Mouse (Mus musculus) layer of hippocampus, adult 2 months (tissue): Measurements from ENCODE around the gene Atp6v0c. TPM values are rescaled to one million over a fixed set of nuclear protein-coding genes. Genes with fewer than 3 reads are reported as not detected.

Experiments
- DNase-seq, 2 experiments: peaks; one replicate each; pipeline ENCODE4 v3.0.0; 2022; ENCODE audit warnings: low spot score in 2 of 2
- H3K27ac ChIP-seq: fragments of 200-600 bp; 2 replicates; pipeline ENCODE4 v1.8.1; 2022
- H3K4me3 ChIP-seq: fragments of 200-600 bp; 2 replicates; pipeline ENCODE4 v1.8.1; 2022; ENCODE audit warnings: mild to moderate bottlenecking
- CTCF ChIP-seq: fragments of 200-600 bp; conservative IDR thresholded peaks from 2 replicates; pipeline ENCODE4 v1.8.1; 2022; ENCODE audit warnings: antibody characterized with exemption, mild to moderate bottlenecking, moderate library complexity
- total RNA-seq, 2 experiments: library from RNA; stranded (reverse); gene quantifications; 2 replicates each; pipeline ENCODE4 v1.2.3; 2021

Gene Atp6v0c
- total RNA-seq, 2 experiments from 2014 or later, result 1,075 to 1,153 TPM

- DNase-seq, result peak; percentile 97 to 98
- Histone ChIP-seq H3K4me3 (peak within 1 kb of the TSS; percentile 90), H3K27ac (peak within 1 kb of the TSS; percentile 94)
- no peak for TF ChIP-seq CTCF
Observed at GRCm38 (mm10) chr17:24163176-24163962, 6.1 kb downstream of the Atp6v0c start, which contains the start of gene Amdhd2. TSS of gene Amdhd2 (minus strand) at chr17:24163766.

DNA sequence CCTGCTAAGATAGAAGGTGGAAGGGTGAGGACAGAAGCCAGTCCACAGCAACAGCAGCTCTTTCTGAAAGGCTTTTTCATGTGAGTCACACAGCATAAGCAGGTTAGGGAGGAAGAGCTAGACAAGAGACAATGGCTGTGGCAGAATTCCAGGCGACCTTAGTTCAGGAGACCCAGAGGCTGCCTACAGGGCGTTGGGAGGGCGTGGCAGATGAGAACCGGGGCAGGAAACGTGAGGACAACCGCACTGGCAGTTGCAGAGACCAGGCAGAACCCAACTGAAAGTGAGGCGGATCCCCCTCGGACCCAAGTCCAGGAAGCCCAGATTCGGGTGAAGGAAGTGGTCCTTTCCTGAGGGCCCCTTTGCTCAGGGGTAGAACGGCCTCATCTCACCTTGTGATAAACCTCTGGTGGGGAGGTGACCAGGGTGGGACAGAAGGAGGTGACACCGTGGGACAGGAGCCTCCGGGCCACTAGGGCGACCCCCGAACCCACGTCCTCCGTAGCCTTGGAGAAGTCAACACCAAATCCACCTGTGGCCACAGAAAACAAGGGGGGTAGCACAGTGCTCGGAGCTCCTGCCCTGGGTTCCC lies 6.8 kb downstream of the Atp6v0c start:
- peak overlapping the region; percentile 90 for H3K4me3 ChIP-seq
- TF ChIP-seq CTCF, result no peak
- no peak for DNase-seq
- H3K27ac ChIP-seq, result peak overlapping the region; percentile 94

DNA sequence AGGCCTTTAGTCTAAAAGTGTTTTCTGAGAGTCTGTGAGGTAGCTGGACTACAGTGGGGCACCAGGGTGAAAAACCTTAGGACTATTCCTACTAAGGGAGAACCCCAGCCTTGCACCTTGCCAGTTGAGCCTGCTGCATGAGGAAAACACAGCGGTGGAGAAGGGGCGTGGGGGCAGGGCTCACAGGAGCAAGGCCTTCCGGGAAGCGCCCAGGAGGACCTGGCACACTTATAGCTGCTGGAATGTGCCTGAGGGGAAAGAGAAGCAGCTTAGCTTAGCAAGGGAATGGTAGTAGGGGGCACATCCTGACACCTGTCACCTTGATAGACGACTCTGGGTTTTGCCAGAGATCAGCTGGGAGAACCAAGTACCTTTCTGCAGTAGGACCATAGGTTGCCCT lies 8.0 kb downstream of the Atp6v0c start:
- TF ChIP-seq CTCF, result no peak
- Histone ChIP-seq H3K4me3 (no peak overlapping the region), H3K27ac (no peak overlapping the region)
- DNase-seq, result no peak

DNA sequence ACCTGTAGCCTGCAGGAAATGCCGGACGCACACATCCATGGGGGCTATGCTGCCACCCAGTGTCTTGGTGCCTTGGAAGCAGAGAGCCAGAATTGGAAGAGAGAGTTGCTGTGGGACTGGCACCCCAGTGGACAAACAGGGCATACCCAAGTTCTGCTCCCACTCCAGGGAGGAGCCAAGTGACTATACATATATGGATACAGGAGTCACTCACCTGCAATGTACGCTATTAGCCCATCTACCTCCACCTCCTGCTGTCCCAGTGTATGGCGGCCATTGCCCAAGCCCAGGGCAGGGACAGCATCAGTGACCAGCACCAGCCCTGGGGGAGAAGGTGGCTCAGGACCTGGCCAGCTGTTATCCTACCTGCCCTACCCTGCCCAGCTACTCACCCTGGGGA lies 12.0 kb downstream of the Atp6v0c start:
- no peak overlapping the region for H3K27ac ChIP-seq
- no peak for DNase-seq
- H3K4me3 ChIP-seq, result no peak overlapping the region
- no peak for TF ChIP-seq CTCF

DNA sequence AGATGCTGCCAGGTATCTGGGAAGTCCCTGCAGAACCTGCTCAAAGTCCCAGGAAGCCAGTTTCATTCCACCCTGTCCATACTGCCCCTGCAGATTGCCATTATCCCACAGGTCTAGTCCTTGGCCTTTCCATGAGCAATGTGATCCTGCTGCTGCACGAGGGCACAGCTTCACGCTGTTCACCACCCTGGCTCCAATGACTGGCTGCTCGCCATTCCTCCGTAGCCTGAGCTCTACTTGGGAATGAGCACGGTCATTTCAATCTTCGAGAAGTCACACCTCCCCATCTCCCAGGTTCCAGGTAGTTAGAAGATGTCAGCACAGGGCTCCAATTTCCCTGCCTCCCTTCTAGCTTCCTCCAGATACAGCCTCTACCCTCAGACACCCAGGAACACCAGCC lies 12.4 kb downstream of the Atp6v0c start:
- DNase-seq, result no peak
- H3K4me3 ChIP-seq, result no peak overlapping the region
- no peak overlapping the region for H3K27ac ChIP-seq
- no peak for TF ChIP-seq CTCF

DNA sequence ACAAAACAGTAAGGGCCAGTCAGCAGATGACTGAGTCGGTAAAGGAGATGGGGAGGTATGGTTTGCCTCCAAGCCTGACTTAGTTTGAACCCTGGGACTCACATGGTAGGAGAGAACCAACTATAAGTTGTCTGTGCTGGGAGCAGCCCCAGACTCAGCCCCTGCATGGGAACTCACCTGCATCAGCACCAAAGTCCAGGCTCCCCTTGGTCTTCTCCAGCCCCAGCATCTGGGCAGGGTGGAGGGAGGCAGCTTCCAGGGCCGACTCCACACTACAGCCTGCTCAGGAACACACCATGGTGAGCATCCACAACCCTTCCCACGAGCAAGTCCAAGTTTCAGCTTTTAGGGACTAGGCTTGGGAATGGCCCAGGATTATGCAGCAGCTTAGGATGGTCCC lies 13.1 kb downstream of the Atp6v0c start:
- TF ChIP-seq CTCF, result no peak
- no peak overlapping the region for H3K4me3 ChIP-seq
- H3K27ac ChIP-seq, result no peak overlapping the region
- DNase-seq, result no peak

DNA sequence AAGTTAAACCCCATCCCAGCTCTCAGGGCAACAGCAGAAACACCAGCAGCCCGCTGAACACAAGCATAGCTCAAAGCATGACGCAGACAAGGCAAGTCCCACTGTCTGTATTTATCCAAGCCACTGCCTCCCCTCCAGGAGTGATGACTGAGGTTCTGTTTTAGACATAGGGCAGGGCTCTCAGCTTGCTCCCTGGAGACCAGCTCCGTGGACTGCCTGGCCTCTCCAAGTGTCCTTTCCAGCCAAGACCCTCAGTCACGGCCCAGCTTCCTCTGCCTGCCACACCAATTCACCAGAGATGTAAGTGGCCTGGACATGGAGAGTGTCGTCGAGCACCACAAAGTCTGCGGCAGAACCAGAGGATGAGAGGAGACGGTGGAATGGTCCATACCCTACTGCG lies 13.8 kb downstream of the Atp6v0c start:
- H3K4me3 ChIP-seq, result no peak overlapping the region
- no peak overlapping the region for H3K27ac ChIP-seq
- DNase-seq, result no peak
- no peak for TF ChIP-seq CTCF

- no peak overlapping the region for H3K27ac ChIP-seq
- no peak for DNase-seq
- no peak for TF ChIP-seq CTCF
- no peak overlapping the region for H3K4me3 ChIP-seq
Observed at GRCm38 (mm10) chr17:24154463-24154862, 15.0 kb downstream of the Atp6v0c start.

DNA sequence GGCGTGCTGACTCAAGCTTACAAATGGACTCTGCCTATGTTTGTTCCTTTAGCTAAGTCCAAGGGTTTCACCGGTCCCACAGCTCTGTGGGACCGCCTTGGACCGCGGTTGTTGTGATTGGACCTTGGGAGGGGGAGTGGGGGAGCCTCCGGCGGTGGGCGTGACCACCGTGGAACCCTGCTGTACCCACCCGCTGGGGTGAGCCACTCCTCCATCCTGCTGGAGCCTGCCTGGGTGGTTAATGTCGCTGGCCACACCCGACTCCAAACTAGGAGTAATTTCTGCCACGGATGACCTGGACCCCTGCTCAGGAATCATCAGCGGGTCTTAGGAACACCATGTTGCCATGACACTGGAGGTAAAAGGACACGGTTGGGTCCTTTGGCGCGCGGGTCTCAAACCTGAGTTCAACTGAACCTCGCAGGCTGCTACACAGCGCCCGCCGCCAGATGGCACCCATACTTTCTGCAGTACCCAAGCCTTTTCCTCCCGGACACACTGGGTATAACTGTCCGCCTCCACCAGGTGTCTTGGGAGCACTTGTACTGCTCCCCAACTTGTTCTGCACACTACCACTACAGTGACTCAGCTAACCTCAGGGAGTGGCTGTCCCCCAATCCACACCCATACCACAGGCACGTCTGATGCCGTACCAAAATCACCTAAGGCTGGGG lies 17.5 kb downstream of the Atp6v0c start:
- TF ChIP-seq CTCF, result peak; percentile 94
- Histone ChIP-seq H3K27ac (no peak overlapping the region), H3K4me3 (peak overlapping the region; percentile 47)
- peak; percentile 58 to 74 for DNase-seq

- no peak for TF ChIP-seq CTCF
- no peak overlapping the region for H3K27ac ChIP-seq
- DNase-seq, result no peak
- H3K4me3 ChIP-seq, result no peak overlapping the region
Observed at GRCm38 (mm10) chr17:24151382-24151781, 18.1 kb downstream of the Atp6v0c start.

GRCm38 (mm10) chr17:24150824-24151223 lies 18.7 kb downstream of the Atp6v0c start, which contains the start of gene Pdpk1:
TSS of gene Pdpk1 (minus strand) at chr17:24150924.
- H3K27ac ChIP-seq, result no peak within 1 kb of the TSS
- peak within 1 kb of the TSS; percentile 47 for H3K4me3 ChIP-seq
- TF ChIP-seq CTCF, result no peak

GRCm38 (mm10) chr17:24149421-24149820 lies 20.1 kb downstream of the Atp6v0c start:
- no peak overlapping the region for H3K4me3 ChIP-seq
- no peak overlapping the region for H3K27ac ChIP-seq
- DNase-seq, result no peak
- no peak for TF ChIP-seq CTCF

More at GRCm38 (mm10) chr17:24150824-24151223, 18.7 kb downstream of the Atp6v0c start, which contains the start of gene Pdpk1:
- DNase-seq, result no peak

DNA sequence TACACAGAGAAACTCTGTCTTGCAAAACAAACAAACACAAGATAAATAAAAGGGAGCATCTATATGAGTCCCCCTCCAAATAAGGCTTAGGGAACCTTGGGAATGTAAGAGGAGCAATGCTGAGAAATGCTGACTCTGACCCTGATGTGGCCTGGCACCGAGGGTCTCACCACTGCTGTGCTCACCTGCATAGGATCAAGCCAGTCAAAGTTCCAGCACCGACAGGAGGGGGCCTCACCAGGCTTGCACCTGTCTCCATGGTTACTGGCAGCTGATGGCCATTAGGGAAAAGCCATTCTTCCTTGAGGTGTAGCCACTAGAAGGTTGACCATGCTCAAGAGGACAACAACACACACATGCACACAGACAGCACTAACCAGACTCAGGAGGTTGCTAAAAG lies 26.6 kb downstream of the Atp6v0c start:
- H3K27ac ChIP-seq, result no peak overlapping the region
- no peak overlapping the region for H3K4me3 ChIP-seq
- DNase-seq, result no peak
- no peak for TF ChIP-seq CTCF
